In genomic region chr7:120844689-120845088, GRCm38 (mm10) we compare ENCODE assay signal across 8 mouse cellular contexts. TPM values are rescaled to one million over a fixed set of nuclear protein-coding genes. Genes with fewer than 3 reads are reported as not detected.
DNase-seq lines count a peak whose midpoint lies in the region; ATAC-seq and TF ChIP-seq lines count a peak whose summit lies in the region.

No protein-coding gene starts in this region.

- peaks cover 0 to 3% of the 10 kb centered on the region in 2 experiments for H3K36me3 ChIP-seq in CH12.LX (replicated peaks in 1 of 2; ENCODE audit: control insufficient read depth in 1 of 2, insufficient read depth in 1 of 2, low read length in 1 of 2)
- H3K36me3 ChIP-seq in forebrain, embryonic 14.5 days (ENCODE audit: control insufficient read depth, insufficient read depth, low read length), result no peaks in the 10 kb centered on the region; the same call in 1 of the 2 replicates
- H3K36me3 ChIP-seq in liver, embryonic 13.5 days, result peaks cover 42% of the 10 kb centered on the region

- DNase-seq in embryo, embryonic 10.5 days (ENCODE audit: low spot score), result peak; percentile 23
- no peak for DNase-seq in embryo, embryonic 10 days (ENCODE audit: low spot score)
- no peak for DNase-seq in CH12.LX (ENCODE audit: extremely low read depth)
- no peak for DNase-seq in forebrain, embryonic 14.5 days (ENCODE audit: low spot score)
- DNase-seq in liver, embryonic 13.5 days, result no peak
- DNase-seq in layer of hippocampus, adult 18-20 months (ENCODE audit: low spot score in 2 of 2), result no peak
- no peak for DNase-seq in right cerebral cortex, postnatal 4 days

- H3K4me1 ChIP-seq in CH12.LX (ENCODE audit: control insufficient read depth in 1 of 2, insufficient read depth in 2 of 2), result peaks cover 16 to 57% of the 10 kb centered on the region in 2 experiments
- peaks cover 16% of the 10 kb centered on the region; the same call in 1 of the 2 replicates for H3K4me1 ChIP-seq in forebrain, embryonic 14.5 days (ENCODE audit: control insufficient read depth, insufficient read depth, low read length)
- peaks cover 77% of the 10 kb centered on the region for H3K4me1 ChIP-seq in liver, embryonic 13.5 days (replicated peaks)

- no peak for TF ChIP-seq CTCF in CH12.LX (conservative IDR thresholded peaks at IDR 0.05 in 1 of 2, IDR thresholded peaks at IDR 0.05 in 1 of 2; ENCODE audit: low read depth in 2 of 2, low read length in 2 of 2)

- H3K4me2 ChIP-seq in CH12.LX (ENCODE audit: insufficient read depth, low read depth, poor library complexity, severe bottlenecking), result peak overlapping the region; percentile 53
- peak overlapping the region; percentile 74 for H3K4me2 ChIP-seq in forebrain, embryonic 14.5 days (ENCODE audit: low read length)
- H3K4me2 ChIP-seq in liver, embryonic 13.5 days, result peak overlapping the region; percentile 86

- H3K27me3 ChIP-seq in CH12.LX (replicated peaks), result no peaks in the 10 kb centered on the region
- H3K27me3 ChIP-seq in forebrain, embryonic 14.5 days (replicated peaks; ENCODE audit: control insufficient read depth, insufficient read depth, low read length), result 0 out of 2 replicates have a peak, but pooled peaks cover 3% of the 10 kb centered on the region
- no peaks in the 10 kb centered on the region for H3K27me3 ChIP-seq in liver, embryonic 13.5 days

- H3K9me3 ChIP-seq in CH12.LX (replicated peaks; ENCODE audit: low read length), result no peaks in the 10 kb centered on the region
- no peaks in the 10 kb centered on the region for H3K9me3 ChIP-seq in forebrain, embryonic 14.5 days (replicated peaks; ENCODE audit: control insufficient read depth, low read length)
- no peaks in the 10 kb centered on the region for H3K9me3 ChIP-seq in liver, embryonic 13.5 days (replicated peaks)

- TF ChIP-seq POLR2A in CH12.LX (IDR thresholded peaks at IDR 0.05; ENCODE audit: low read depth, low read length), result no peak

- H3K4me3 ChIP-seq in CH12.LX (replicated peaks in 1 of 3; ENCODE audit: low read depth in 2 of 3, low read length in 2 of 3, poor library complexity in 1 of 3), result peak overlapping the region in 2 of 3 experiments; percentile 7 to 69
- peak overlapping the region; percentile 65 for H3K4me3 ChIP-seq in forebrain, embryonic 14.5 days (ENCODE audit: low read depth, low read length)
- peak overlapping the region; percentile 94 for H3K4me3 ChIP-seq in liver, embryonic 13.5 days (replicated peaks)

- TF ChIP-seq EP300 in CH12.LX (IDR thresholded peaks at IDR 0.05; ENCODE audit: low read length), result no peak

- no peaks in the 10 kb centered on the region for H3K79me2 ChIP-seq in CH12.LX (replicated peaks; ENCODE audit: control insufficient read depth, extremely low read depth, insufficient read depth, poor library complexity, severe bottlenecking)

- no peak overlapping the region for H3K27ac ChIP-seq in CH12.LX (ENCODE audit: insufficient read depth, low read depth)
- no peak overlapping the region for H3K27ac ChIP-seq in forebrain, embryonic 14.5 days (ENCODE audit: low read depth, low read length)
- H3K27ac ChIP-seq in liver, embryonic 13.5 days, result peak overlapping the region; percentile 98

- dilution Hi-C loops in CH12.LX (cut with MboI; ENCODE audit: extremely low pct_ligation_motif_present, extremely low pct_unique_long_range_greater_than_20kb, low sequenced_read_pairs), result no loop called here

- in situ Hi-C loops in CH12.LX (cut with MboI; ENCODE audit: low pct_ligation_motif_present, low pct_unique_long_range_greater_than_20kb, low sequenced_read_pairs), result no loop called here

- H3K9ac ChIP-seq in CH12.LX (ENCODE audit: insufficient read depth, low read depth), result no peak overlapping the region
- H3K9ac ChIP-seq in forebrain, embryonic 14.5 days (ENCODE audit: low read length), result peak overlapping the region; percentile 91
- H3K9ac ChIP-seq in liver, embryonic 13.5 days, result peak overlapping the region; percentile 96

- no peak for TF ChIP-seq RAD21 in CH12.LX (IDR thresholded peaks at IDR 0.05; ENCODE audit: low read depth, low read length)

- 4% methylated on average over 9 of the region's 9 CpGs for WGBS in forebrain, embryonic 14.5 days
- WGBS in liver, embryonic 13.5 days (ENCODE audit: insufficient replicate concordance), result 52% methylated on average over 9 of the region's 9 CpGs

- ATAC-seq in forebrain, embryonic 14.5 days, result no peak
- ATAC-seq in liver, embryonic 13.5 days (ENCODE audit: low read depth), result no peak
- ATAC-seq in megakaryocyte progenitor cell, adult 5-6 weeks (replicated peaks; ENCODE audit: poor library complexity), result no peak

TF ChIP-seq in CH12.LX, 34 proteins besides CTCF, POLR2A, EP300 and RAD21:
- TF ChIP-seq TCF12 (IDR thresholded peaks at IDR 0.05; ENCODE audit: low read depth, low read length) (no peak), POLR2AphosphoS2 (IDR thresholded peaks at IDR 0.05; ENCODE audit: low read depth, low read length) (no peak), USF1 (IDR thresholded peaks at IDR 0.05; ENCODE audit: low read depth, low read length) (no peak), UBTF (IDR thresholded peaks at IDR 0.05; ENCODE audit: low read depth, low read length) (no peak), GABPA (IDR thresholded peaks at IDR 0.05; ENCODE audit: insufficient replicate concordance, low read depth, low read length) (no peak), RCOR1 (conservative IDR thresholded peaks at IDR 0.05; ENCODE audit: low read depth, low read length) (no peak)

RNA-seq across cellular contexts. Expression of gene Eef2k, which starts 2.1 kb away (rescaled TPM):
- total RNA-seq in CH12.LX (2012; rRNA removed) (8.0 and 13.9 TPM in 2 replicates), CH12.LX (2014; rRNA removed) (5.0 and 5.5 TPM in 2 replicates)
- polyA plus RNA-seq in CH12.LX (2012; ENCODE audit: insufficient read length, low read depth), result 13.7 and 15.5 TPM in 2 replicates
- 9.1 and 11.3 TPM in 2 replicates for polyA plus RNA-seq in forebrain, embryonic 14.5 days (2014; fragmentation: Nextera tagmentation; extraction: Ambion mirVana)
- 42.2 and 44.2 TPM in 2 replicates for polyA plus RNA-seq in liver, embryonic 13.5 days (2015; fragmentation: Nextera tagmentation; extraction: Ambion mirVana)
- 10 to 100 TPM; 25.2 to 29.2 TPM for total RNA-seq in layer of hippocampus, adult 18-20 months (2021)
- total RNA-seq in megakaryocyte progenitor cell, adult 5-6 weeks (2015), result 32.5 and 34.4 TPM in 2 replicates
- 80.5 and 85.0 TPM in 2 replicates for total RNA-seq in megakaryocyte progenitor cell, adult 5-6 weeks (2017)

RNA-seq across cellular contexts. Expression of gene Gm5737, which starts 32.5 kb away (rescaled TPM):
- total RNA-seq in CH12.LX (2012; rRNA removed) (not detected in 2 replicates), CH12.LX (2014; rRNA removed) (not detected in 2 replicates)
- not detected in 2 replicates for polyA plus RNA-seq in CH12.LX (2012; ENCODE audit: insufficient read length, low read depth)
- polyA plus RNA-seq in forebrain, embryonic 14.5 days (2014; fragmentation: Nextera tagmentation; extraction: Ambion mirVana), result not detected in 2 replicates
- not detected in 2 replicates for polyA plus RNA-seq in liver, embryonic 13.5 days (2015; fragmentation: Nextera tagmentation; extraction: Ambion mirVana)
- total RNA-seq in layer of hippocampus, adult 18-20 months (2021), result under 1 TPM in 1 of 2 experiments, not detected in 1; 0.32 TPM
- total RNA-seq in megakaryocyte progenitor cell, adult 5-6 weeks (2015), result not detected in 2 replicates
- total RNA-seq in megakaryocyte progenitor cell, adult 5-6 weeks (2017), result not detected in 2 replicates

Comparison
In these comparisons a context has a peak if more than half of its experiments do, and no peak if none do; other contexts are left out.
1. H3K4me3 ChIP-seq: peak in every context shown above with its lines; median percentile 94 in liver, embryonic 13.5 days; 65 in forebrain, embryonic 14.5 days; 38 in CH12.LX.